Mouse (Mus musculus) layer of hippocampus, adult 11-12 months (tissue): ENCODE results near the gene Loxl1.
"Not testable (repeated sequence)": the region's sequence is repeated elsewhere in the genome, so short reads cannot be mapped to it uniquely, and the experiment has no call there.

Source experiments
- DNase-seq: peaks from one replicate; pipeline ENCODE4 v3.0.0; 2022; ENCODE audit warnings: low spot score

Loxl1 gene

DNA sequence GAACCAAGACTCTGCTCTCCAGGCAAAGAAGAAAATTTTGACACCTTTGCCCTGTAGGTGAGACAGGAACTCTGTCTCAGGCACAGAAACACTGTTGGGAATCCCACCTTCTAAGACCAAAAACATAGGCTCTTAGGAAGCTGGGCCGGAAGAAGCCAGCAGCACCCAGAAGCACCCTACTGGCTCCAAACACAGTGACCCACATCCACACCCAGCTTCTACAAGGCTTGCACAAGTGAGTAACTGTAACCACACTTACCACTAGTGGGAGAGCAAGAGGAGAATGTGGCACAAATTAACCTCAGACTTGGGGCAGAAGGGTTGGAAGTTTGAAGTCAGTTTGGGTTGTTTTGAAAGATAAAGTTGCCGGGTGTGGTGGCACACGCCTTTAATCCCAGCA lies 37.2 kb downstream of the Loxl1 start:
- no peak for DNase-seq

- DNase-seq = no peak
Measured at GRCm38 (mm10) chr9:58275115-58275774, 37.7 kb downstream of the Loxl1 start.

DNA sequence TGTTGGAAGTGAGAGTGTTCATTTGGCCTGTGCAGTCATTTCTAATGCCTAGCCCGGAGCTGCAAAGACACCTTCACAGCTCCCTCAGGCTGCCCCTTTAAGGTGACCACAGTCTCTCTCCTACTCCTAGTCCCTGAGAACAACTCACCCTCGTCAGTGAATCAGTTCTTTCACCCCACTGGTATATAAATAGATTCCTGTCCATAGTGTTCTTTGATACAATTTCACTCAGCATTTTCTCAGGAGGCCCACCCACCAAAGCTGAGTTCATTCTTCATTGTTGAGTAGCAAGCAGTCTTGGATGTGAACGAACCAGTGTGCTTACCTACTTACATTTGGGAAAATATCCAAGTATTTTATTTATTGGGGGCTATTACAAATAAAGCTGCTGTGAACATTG lies 38.4 kb downstream of the Loxl1 start:
- DNase-seq = no peak

GRCm38 (mm10) chr9:58274101-58274604 lies 38.8 kb downstream of the Loxl1 start:
- no peak for DNase-seq

- DNase-seq = no peak
Measured at GRCm38 (mm10) chr9:58272855-58273254, 40.1 kb downstream of the Loxl1 start.

GRCm38 (mm10) chr9:58272068-58272541 lies 40.9 kb downstream of the Loxl1 start:
- DNase-seq = no peak

DNA sequence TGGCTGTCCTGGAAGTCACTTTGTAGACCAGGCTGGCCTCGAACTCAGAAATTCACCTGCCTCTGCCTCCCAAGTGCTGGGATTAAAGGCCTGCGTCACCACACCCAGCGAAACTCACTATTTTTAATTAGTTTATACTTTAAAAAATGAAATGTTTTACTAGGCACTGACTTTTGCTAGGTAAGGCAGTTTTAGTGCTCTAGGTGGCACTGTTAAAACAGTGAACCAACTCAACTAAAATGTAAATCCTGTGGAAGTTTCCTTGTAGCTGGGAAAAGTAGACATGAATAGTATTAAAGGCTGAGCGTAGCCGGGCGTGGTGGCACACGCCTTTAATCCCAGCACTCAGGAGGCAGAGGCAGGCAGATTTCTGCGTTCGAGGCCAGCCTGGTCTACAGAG lies 41.4 kb downstream of the Loxl1 start:
- DNase-seq = not testable (repeated sequence)

DNA sequence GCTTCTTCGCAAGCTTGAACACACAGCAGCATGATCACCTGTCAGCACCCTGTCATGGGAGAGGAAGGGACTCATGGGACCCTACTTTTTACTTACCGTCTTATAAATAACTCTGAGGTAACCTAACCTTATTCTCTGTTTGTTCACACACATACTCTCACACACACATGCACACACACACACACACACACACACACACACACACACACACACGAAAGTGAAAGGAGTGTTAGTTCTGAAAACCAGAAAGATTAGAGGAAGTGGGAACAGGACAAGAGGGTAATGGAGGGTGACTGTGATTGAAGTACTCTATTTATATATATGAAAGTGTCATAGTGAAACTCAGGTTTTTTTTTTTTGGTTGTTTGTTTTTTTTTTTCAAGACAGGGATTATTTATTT lies 41.9 kb downstream of the Loxl1 start:
- DNase-seq = no peak

- DNase-seq = no peak
Measured at GRCm38 (mm10) chr9:58270081-58270480, 42.9 kb downstream of the Loxl1 start.

DNA sequence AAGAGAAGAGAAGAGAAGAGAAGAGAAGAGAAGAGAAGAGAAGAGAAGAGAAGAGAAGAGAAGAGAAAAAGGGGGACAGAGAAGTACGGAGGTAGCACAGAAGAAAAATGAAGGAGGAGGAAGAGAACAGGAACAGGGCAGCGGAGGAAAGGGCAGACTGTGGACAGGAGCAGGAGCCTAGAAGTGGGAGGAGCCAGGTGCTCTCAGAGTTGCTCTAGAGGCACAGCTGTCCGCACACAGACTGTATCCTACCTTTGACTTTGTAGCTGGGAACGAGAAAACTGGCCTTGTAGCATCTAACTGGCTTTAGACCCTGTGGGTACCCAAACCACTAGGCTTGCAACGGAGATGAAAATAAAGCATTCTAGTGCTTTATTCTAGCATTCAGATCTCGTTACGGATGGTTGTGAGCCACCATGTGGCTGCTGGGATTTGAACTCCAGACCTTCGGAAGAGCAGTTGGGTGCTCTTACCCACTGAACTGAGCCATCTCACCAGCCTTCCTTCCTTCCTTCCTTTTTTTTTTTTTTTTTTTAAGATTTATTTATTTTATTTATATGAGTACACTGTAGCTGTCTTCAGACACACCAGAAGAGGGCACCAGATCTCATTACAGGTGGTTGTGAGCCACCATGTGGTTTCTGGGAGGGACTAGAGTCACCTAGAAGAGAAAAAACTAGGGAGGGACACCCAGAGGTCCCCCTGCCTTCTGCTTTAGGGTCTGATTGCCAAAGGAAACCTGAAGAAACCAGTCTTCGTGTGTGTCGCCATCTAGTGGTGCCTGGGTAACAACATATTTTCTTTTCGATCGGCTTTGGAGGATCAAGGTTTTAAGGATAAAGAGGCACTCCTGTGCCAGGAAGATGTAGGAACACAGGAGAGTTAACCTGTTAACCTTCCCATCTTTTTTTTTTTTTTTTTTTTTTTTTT lies 44.3 kb downstream of the Loxl1 start:
- DNase-seq = peak; percentile 47

GRCm38 (mm10) chr9:58267046-58267445 lies 45.9 kb downstream of the Loxl1 start:
- no peak for DNase-seq

- no peak for DNase-seq
Measured at GRCm38 (mm10) chr9:58266571-58267011, 46.4 kb downstream of the Loxl1 start.

DNA sequence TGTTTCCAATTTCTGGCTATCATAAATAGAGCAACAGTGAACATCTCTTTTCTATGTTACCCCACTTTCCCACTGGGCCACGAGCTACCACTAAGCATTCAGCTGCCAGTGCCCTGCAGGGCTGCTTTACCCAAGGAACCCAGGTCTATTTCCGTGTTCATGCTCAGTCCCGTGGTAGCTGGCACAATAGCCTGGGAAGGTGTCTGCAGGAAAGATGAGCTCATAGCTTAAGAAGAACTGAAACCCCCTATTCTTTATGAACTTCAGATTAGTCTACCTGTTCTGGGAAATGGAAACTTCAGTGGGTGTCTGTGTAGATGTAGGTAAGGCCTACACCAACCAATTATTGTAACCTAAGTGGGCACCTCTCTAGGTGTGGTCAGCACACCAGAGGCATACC lies 47.6 kb downstream of the Loxl1 start:
- no peak for DNase-seq

GRCm38 (mm10) chr9:58262507-58262906 lies 50.5 kb downstream of the Loxl1 start:
- DNase-seq = no peak

DNA sequence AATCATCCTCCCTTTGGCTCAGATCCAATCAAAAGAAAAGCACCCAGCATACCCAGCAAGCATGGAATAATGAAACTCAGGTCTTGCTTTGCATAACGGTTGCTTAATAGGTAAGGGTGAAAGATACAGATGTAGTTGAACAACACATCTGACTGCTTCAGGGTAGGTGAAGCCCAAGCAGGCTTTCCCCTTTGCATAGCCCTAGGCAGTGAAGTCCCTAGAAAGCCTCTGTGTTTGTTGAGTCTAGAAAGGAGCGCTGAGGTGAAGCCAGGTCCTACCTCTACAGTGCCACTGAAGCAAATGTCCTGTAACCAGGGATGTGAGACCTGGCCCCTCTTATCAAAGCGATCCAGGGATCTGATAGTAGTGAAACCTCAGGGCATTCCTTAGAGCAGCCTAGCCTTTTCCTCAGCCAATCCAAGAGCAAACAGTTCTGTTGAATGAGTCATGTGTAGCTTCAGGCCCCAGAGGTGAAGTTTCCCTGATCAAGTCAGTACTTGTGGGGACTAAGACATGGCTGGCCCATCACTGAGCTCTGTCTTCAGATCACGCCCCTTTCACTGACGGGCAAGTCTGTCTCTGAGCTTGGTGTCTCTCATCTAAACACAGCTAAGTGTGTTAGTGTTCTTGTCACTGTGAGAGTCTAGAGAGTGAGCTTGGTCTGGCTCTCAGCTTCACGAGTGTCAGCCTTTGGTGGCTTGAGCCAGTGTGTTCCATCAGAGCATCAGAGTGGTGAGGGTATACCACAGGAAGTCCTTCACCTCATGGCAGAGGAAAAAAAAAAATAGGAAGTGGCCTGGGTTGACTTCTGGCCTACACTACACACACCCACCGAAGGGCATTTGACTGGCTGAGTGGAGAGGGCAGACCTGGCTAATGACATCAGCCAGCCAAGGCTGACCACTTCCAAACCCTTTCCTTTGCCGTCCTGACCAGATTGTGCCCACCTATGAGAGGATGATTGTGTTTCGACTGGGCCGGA lies 57.0 kb downstream of the Loxl1 start:
- DNase-seq = no peak

GRCm38 (mm10) chr9:58255105-58255504 lies 57.9 kb downstream of the Loxl1 start:
- DNase-seq = no peak

- DNase-seq = not testable (repeated sequence)
Measured at GRCm38 (mm10) chr9:58253805-58254122, 59.2 kb downstream of the Loxl1 start.

DNA sequence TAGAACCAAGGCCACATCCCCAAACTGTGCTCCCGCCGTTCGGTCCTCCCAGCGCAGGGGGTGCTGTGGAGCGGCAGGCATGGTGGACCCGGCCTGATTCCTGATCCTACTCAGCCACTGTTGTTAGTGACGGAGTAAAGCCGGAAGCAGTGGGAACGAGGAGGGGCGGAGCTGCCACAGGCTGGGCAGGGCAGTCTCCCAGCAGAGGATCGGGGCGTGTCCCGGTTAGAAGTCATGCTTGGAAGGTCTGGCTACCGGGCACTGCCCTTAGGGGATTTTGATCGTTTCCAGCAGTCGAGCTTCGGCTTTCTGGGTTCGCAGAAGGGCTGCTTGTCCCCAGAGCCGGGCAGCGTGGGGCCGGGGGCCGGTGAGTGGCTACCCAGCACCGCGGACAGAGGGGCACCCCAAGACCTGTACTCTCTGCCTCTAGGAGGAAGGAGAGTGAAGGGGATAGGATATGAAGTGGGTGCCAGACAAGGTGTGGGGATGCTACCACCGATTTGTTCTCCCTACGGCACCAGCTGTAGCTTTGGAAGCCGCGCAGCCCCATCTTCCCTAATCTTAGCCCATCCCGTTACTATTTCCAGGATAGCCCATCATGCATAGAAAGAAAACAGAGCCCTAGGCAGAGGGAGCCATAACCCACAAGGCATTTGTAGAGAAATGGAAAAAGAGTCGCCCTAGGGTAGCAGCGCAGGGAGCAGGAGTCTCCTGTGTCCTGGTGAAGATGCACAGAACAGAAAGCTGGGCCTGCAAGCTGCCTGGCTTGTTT lies 59.8 kb downstream of the Loxl1 start, which contains the start of gene Stoml1:
Stoml1 (plus strand) TSS at position 132 of the 772 bp plus-strand sequence.
- DNase-seq = peak; percentile 93

GRCm38 (mm10) chr9:58250730-58251129 lies 62.3 kb downstream of the Loxl1 start:
- not testable (repeated sequence) for DNase-seq

DNA sequence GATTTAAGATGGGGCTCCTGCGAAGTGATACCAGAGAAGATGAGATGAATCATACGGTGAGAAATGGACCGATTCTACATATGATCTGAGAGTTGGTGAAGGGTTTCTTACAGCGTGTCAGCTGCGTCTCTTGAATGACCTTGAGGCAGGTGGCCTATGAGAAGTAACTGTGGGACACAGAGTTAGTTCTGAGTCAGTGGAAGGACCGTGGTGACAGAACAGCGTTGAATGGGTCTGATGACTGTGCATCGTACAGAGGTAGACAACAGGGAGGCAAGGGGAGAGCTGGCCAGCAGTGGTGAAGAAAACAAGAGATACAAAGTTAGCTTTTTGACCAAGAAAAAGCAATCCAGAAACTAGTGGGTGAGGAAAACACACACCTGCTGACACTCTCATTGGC lies 62.7 kb downstream of the Loxl1 start:
- DNase-seq = no peak
